Mouse (Mus musculus) liver, postnatal 0 days (tissue): Measurements from ENCODE around the gene Gpr84. TPM values are rescaled to one million over a fixed set of nuclear protein-coding genes. Genes with fewer than 3 reads are reported as not detected.

Source experiments
- ATAC-seq: fragments of 200-750 bp; cut with Nextera tagmentation; 2 replicates; pipeline ENCODE4 v1.8.0; 2017; ENCODE audit warnings: mild to moderate bottlenecking, moderate library complexity
- DNase-seq: peaks from one replicate; pipeline ENCODE4 v3.0.0-alpha.2; 2016
- H3K27ac ChIP-seq: fragments of 300-500 bp; sonication (generic); 2 replicates; pipeline ENCODE4 v1.5.1; 2014; ENCODE audit warnings: antibody characterized with exemption, moderate library complexity, mild to moderate bottlenecking, low read depth
- H3K27me3 ChIP-seq: fragments of 300-500 bp; sonication (generic); 2 replicates; pipeline ENCODE4 v1.6.1; 2014; ENCODE audit warnings: low read length, control low read depth, mixed read lengths; ENCODE audit not compliant: insufficient read depth
- H3K36me3 ChIP-seq: fragments of 300-500 bp; sonication (generic); replicated peaks from 2 replicates; pipeline ENCODE4 v1.6.1; 2014; ENCODE audit warnings: mild to moderate bottlenecking, control low read depth, low read length, moderate library complexity, mixed read lengths; ENCODE audit not compliant: insufficient read depth
- H3K4me1 ChIP-seq: fragments of 300-500 bp; sonication (generic); 2 replicates; pipeline ENCODE4 v1.6.1; 2014; ENCODE audit warnings: antibody characterized with exemption, mild to moderate bottlenecking, control low read depth; ENCODE audit not compliant: insufficient read depth
- H3K4me2 ChIP-seq: fragments of 300-500 bp; sonication (generic); 2 replicates; pipeline ENCODE4 v1.6.1; 2014; ENCODE audit warnings: low read depth, mild to moderate bottlenecking, low read length, moderate library complexity, mixed read lengths
- H3K4me3 ChIP-seq: fragments of 300-500 bp; sonication (generic); 2 replicates; pipeline ENCODE4 v1.5.1; 2014; ENCODE audit warnings: low read depth, low read length
- H3K9ac ChIP-seq: fragments of 300-500 bp; sonication (generic); replicated peaks from 2 replicates; pipeline ENCODE4 v1.6.1; 2014; ENCODE audit warnings: mild to moderate bottlenecking, moderate library complexity
- H3K9me3 ChIP-seq: fragments of 300-500 bp; sonication (generic); 2 replicates; pipeline ENCODE4 v1.6.1; 2016; ENCODE audit warnings: mild to moderate bottlenecking, control low read depth, low read length, mixed read lengths
- CTCF ChIP-seq: sonication (generic); IDR thresholded peaks from 2 replicates; pipeline ENCODE4 v1.5.1; 2016; ENCODE audit warnings: antibody characterized with exemption, low read depth
- EP300 ChIP-seq: IDR thresholded peaks from 2 replicates; pipeline ENCODE4 v1.6.1; 2016; ENCODE audit warnings: antibody characterized with exemption, low read depth, mild to moderate bottlenecking
- WGBS: fragments of 180-500 bp; shearing (Covaris S2); extraction: QIAGEN DNeasy Blood & Tissue Kit; methylation state at CpG from one replicate; pipeline ENCODE4 v1.1.7; 2014; ENCODE audit not compliant: insufficient replicate concordance; 5-methylcytosine and 5-hydroxymethylcytosine counted together
- polyA plus RNA-seq: library from polyadenylated mRNA; unstranded; fragments of >200 nt; fragmentation: Nextera tagmentation; extraction: Ambion mirVana; gene quantifications from 2 replicates; pipeline ENCODE4 v1.2.1, GENCODE M21; 2015

The Gpr84 gene
- polyA plus RNA-seq, 1 experiment from 2014 or later, result 1.8 TPM

GRCm38 (mm10) chr15:103297313-103297712 is 13.1 kb downstream of the Gpr84 start:
- no peak overlapping the region for H3K27ac ChIP-seq
- peaks cover 52% of the 10 kb centered on the region for H3K36me3 ChIP-seq
- DNase-seq, result no peak
- no peaks in the 10 kb centered on the region for H3K27me3 ChIP-seq
- H3K4me1 ChIP-seq, result no peaks in the 10 kb centered on the region
- no peak overlapping the region for H3K9ac ChIP-seq
- no peak for ATAC-seq
- H3K9me3 ChIP-seq, result no peaks in the 10 kb centered on the region
- H3K4me3 ChIP-seq, result no peak overlapping the region
- H3K4me2 ChIP-seq, result no peak overlapping the region
- TF ChIP-seq CTCF (no peak), EP300 (no peak)
- WGBS, result 83% methylated on average over 6 of the region's 6 CpGs

DNA sequence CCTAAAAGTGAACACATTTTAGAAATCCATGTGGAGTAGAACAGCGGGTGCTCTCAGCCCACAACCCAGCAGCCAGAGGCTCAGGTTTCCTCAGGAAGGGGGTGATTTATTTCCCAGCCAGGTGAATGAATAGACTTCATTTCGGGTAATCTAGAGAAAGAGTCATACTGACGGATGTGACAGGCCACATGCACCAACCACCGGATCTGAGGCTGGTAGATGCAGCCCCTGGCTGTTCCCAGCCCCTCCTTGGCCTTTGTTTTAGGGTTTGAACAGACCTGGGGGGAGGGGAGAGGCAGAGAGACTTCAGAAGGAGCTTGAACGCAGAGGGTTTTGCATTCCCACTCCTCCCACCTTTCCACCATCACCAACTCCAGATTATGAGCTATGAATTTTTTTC is 14.6 kb downstream of the Gpr84 start:
- Histone ChIP-seq H3K9me3 (no peaks in the 10 kb centered on the region), H3K4me3 (no peak overlapping the region), H3K9ac (no peak overlapping the region), H3K36me3 (peaks cover 66% of the 10 kb centered on the region), H3K27me3 (no peaks in the 10 kb centered on the region), H3K4me2 (no peak overlapping the region), H3K27ac (no peak overlapping the region), H3K4me1 (no peaks in the 10 kb centered on the region)
- ATAC-seq (no peak), DNase-seq (no peak)
- TF ChIP-seq EP300, result no peak
- no peak for TF ChIP-seq CTCF
- 36% methylated on average over 5 of the region's 5 CpGs for WGBS

GRCm38 (mm10) chr15:103294649-103295048 is 15.8 kb downstream of the Gpr84 start:
- H3K27me3 ChIP-seq, result no peaks in the 10 kb centered on the region
- no peak for ATAC-seq
- WGBS, result 91% methylated on average over 2 of the region's 2 CpGs
- no peak for DNase-seq
- TF ChIP-seq CTCF (no peak), EP300 (no peak)
- no peak overlapping the region for H3K27ac ChIP-seq
- H3K9me3 ChIP-seq, result no peaks in the 10 kb centered on the region
- H3K4me3 ChIP-seq, result no peak overlapping the region
- peaks cover 76% of the 10 kb centered on the region for H3K36me3 ChIP-seq
- no peak overlapping the region for H3K9ac ChIP-seq
- no peak overlapping the region for H3K4me2 ChIP-seq
- no peaks in the 10 kb centered on the region for H3K4me1 ChIP-seq

- 93% methylated on average over 2 of the region's 2 CpGs for WGBS
- peaks cover 68% of the 10 kb centered on the region for H3K36me3 ChIP-seq
- DNase-seq, result no peak
- H3K4me3 ChIP-seq, result no peak overlapping the region
- no peak overlapping the region for H3K4me2 ChIP-seq
- no peak for ATAC-seq
- peak; percentile 49 for TF ChIP-seq CTCF
- TF ChIP-seq EP300, result no peak
- H3K27ac ChIP-seq, result no peak overlapping the region
- no peaks in the 10 kb centered on the region for H3K9me3 ChIP-seq
- no peak overlapping the region for H3K9ac ChIP-seq
- no peaks in the 10 kb centered on the region for H3K4me1 ChIP-seq
- no peaks in the 10 kb centered on the region for H3K27me3 ChIP-seq
These were observed 17.0 kb downstream of the Gpr84 start for GRCm38 (mm10) chr15:103293375-103293774.

- Histone ChIP-seq H3K4me1 (no peaks in the 10 kb centered on the region), H3K27me3 (no peaks in the 10 kb centered on the region), H3K27ac (no peak overlapping the region), H3K9ac (no peak overlapping the region), H3K4me3 (no peak overlapping the region), H3K36me3 (peaks cover 64% of the 10 kb centered on the region), H3K9me3 (no peaks in the 10 kb centered on the region), H3K4me2 (no peak overlapping the region)
- TF ChIP-seq EP300 (no peak), CTCF (no peak)
- DNase-seq, result no peak
- 94% methylated on average over 4 of the region's 4 CpGs for WGBS
- ATAC-seq, result no peak
These were observed 17.6 kb downstream of the Gpr84 start for GRCm38 (mm10) chr15:103292673-103293345.

GRCm38 (mm10) chr15:103290843-103291242 is 19.6 kb downstream of the Gpr84 start:
- no peak for TF ChIP-seq EP300
- Histone ChIP-seq H3K4me3 (no peak overlapping the region), H3K27ac (no peak overlapping the region), H3K9me3 (no peaks in the 10 kb centered on the region), H3K36me3 (peaks cover 54% of the 10 kb centered on the region), H3K9ac (no peak overlapping the region), H3K4me2 (no peak overlapping the region), H3K27me3 (no peaks in the 10 kb centered on the region), H3K4me1 (no peaks in the 10 kb centered on the region)
- WGBS, result 92% methylated on average over 9 of the region's 9 CpGs
- DNase-seq, result no peak
- ATAC-seq, result no peak
